Mouse (Mus musculus): ENCODE results near the gene Gid8.

DNA sequence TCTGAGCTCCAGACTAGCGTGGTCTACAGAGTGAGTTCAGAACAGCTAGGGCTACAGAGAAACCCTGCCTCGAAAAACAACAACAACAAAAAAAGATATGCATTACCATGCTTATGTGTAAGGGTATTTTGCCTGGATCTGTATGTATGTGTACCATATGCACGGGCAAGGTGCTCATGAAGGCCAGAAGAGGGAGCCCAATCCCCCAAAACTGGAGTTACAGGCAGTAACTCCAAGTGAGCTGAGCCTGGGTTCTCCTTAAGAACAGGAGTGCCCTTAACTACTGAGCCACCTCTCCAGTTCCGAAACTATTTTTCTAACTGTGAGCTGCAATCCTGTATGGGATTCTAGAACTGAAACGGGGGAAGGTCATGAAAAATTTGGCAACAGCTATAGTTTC, 3.9 kb upstream of the Gid8 start:
- TF ChIP-seq POLR2A (IDR thresholded peaks at IDR 0.05; ENCODE audit: extremely low read depth, insufficient read depth, low read length) = no peak
- no peak for TF ChIP-seq CTCF (IDR thresholded peaks at IDR 0.05; ENCODE audit: extremely low read depth, insufficient read depth, low read length)
